ENCODE assay signal across 12 mouse cellular contexts in the genomic region with DNA sequence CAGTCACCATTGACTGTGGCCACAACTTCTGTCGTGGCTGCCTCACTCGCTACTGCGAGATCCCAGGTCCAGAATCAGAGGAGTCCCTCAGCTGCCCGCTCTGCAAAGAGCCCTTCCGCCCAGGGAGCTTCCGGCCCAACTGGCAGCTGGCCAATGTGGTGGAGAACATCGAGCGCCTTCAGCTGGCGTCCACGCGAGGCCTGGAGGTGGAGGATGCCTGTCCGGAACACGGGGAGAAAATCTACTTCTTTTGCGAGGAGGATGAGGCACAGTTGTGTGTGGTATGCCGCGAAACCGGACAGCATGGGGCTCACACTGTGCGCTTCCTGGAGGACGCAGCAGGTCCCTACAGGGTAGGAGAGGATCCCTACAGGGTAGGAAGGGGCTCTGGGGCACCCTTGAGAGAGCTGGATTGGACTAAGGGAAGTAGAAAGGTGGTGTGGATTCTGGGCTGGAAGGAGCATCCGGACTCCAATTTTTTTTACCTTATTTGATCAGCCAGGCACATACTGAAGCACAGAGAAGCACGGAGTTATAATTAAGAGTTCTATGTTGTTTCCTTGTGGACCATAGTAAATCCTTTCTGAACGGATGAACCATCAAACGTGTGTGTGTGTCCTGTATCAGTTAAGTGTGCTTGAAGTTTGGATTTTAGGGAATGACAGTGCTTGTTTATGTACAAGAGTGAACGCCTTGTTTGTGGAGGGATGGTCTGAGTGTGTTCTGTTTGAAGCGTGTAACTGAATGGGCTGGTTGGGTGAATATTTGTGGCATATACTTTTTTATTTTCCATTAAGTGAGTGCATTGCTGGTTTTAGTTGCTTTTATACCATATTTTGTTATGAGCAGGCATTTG. TPM values are rescaled to one million over a fixed set of nuclear protein-coding genes. Genes with fewer than 3 reads are reported as not detected.
DNase-seq lines count a peak whose midpoint lies in the region; ATAC-seq and TF ChIP-seq lines count a peak whose summit lies in the region.
"Had no signal": no experiment of that assay in that cellular context is flagged by ENCODE, and none has a peak within 500 bp of the region (broad histone marks: within the 10 kb centered on the region; RNA-seq: fewer than 3 reads in every experiment).

No protein-coding gene starts in this region.

- no peaks in the 10 kb centered on the region for H3K27me3 ChIP-seq in cerebellum, adult 2 months (ENCODE audit: control insufficient read depth, insufficient read depth, low read length)
- peaks cover 35% of the 10 kb centered on the region for H3K27me3 ChIP-seq in limb, embryonic 13.5 days
- H3K27me3 ChIP-seq in limb, embryonic 10.5 days (ENCODE audit: low read depth, poor library complexity, severe bottlenecking), result peaks cover 35% of the 10 kb centered on the region
- H3K27me3 ChIP-seq in heart, postnatal 0 days (ENCODE audit: control insufficient read depth, insufficient read depth, low read length), result peaks cover 26% of the 10 kb centered on the region

- peak overlapping the region; percentile 14; the same call in 1 of the 2 replicates for H3K9ac ChIP-seq in limb, embryonic 13.5 days
- H3K9ac ChIP-seq in heart, postnatal 0 days (replicated peaks; ENCODE audit: low read depth, low read length), result no peak overlapping the region
- H3K9ac ChIP-seq: embryonic facial prominence, embryonic 15.5 days; hindbrain, embryonic 15.5 days had no signal

- no peak for TF ChIP-seq CTCF in cerebellum, adult 2 months (IDR thresholded peaks at IDR 0.05; ENCODE audit: borderline replicate concordance, insufficient read depth, low read depth, low read length)
- no peak for TF ChIP-seq CTCF in heart, postnatal 0 days (IDR thresholded peaks at IDR 0.05; ENCODE audit: low read depth)

- DNase-seq in cerebellum, postnatal 10 days, result peak; percentile 61 to 64
- DNase-seq in cerebellum, adult 2 months, result no peak
- DNase-seq in limb, embryonic 10.5 days (ENCODE audit: low spot score), result no peak
- no peak for DNase-seq in heart, postnatal 0 days (ENCODE audit: low spot score)
- DNase-seq in spleen, postnatal 10 days (ENCODE audit: low spot score in 2 of 2), result peak; percentile 87 to 88
- DNase-seq in embryo, embryonic 10.5 days (ENCODE audit: low spot score), result no peak

- no peak overlapping the region for H3K27ac ChIP-seq in cerebellum, adult 2 months (ENCODE audit: insufficient read depth, low read length)
- no peak overlapping the region for H3K27ac ChIP-seq in limb, embryonic 13.5 days
- no peak overlapping the region for H3K27ac ChIP-seq in limb, embryonic 10.5 days
- no peak overlapping the region for H3K27ac ChIP-seq in heart, postnatal 0 days (ENCODE audit: low read depth)
- H3K27ac ChIP-seq: embryonic facial prominence, embryonic 15.5 days; hindbrain, embryonic 15.5 days had no signal

- no peaks in the 10 kb centered on the region for H3K9me3 ChIP-seq in limb, embryonic 13.5 days
- no peaks in the 10 kb centered on the region for H3K9me3 ChIP-seq in limb, embryonic 10.5 days (replicated peaks)
- no peaks in the 10 kb centered on the region for H3K9me3 ChIP-seq in heart, postnatal 0 days (replicated peaks; ENCODE audit: control insufficient read depth, low read length)
- H3K9me3 ChIP-seq: embryonic facial prominence, embryonic 15.5 days; hindbrain, embryonic 15.5 days had no signal

- no peak for ATAC-seq in limb, embryonic 13.5 days (ENCODE audit: low FRiP score, low read depth)
- ATAC-seq in heart, postnatal 0 days (ENCODE audit: insufficient read depth, low read depth), result no peak
- no peak for ATAC-seq in inflammation-experienced regulatory T-cells, adult 6 months

- 46% methylated on average over 25 of the region's 25 CpGs for WGBS in cerebellum, adult 2 months
- WGBS in limb, embryonic 13.5 days, result 75% methylated on average over 25 of the region's 25 CpGs
- 74% methylated on average over 25 of the region's 25 CpGs for WGBS in limb, embryonic 10.5 days
- 55% methylated on average over 25 of the region's 25 CpGs for WGBS in heart, postnatal 0 days

- no peaks in the 10 kb centered on the region for H3K36me3 ChIP-seq in limb, embryonic 13.5 days
- no peaks in the 10 kb centered on the region for H3K36me3 ChIP-seq in limb, embryonic 10.5 days
- H3K36me3 ChIP-seq in heart, postnatal 0 days (replicated peaks; ENCODE audit: control insufficient read depth, insufficient read depth, low read length), result no peaks in the 10 kb centered on the region
- H3K36me3 ChIP-seq: embryonic facial prominence, embryonic 15.5 days; hindbrain, embryonic 15.5 days had no signal

- H3K4me2 ChIP-seq in limb, embryonic 13.5 days (replicated peaks), result no peak overlapping the region
- H3K4me2 ChIP-seq in heart, postnatal 0 days (ENCODE audit: low read depth, low read length), result 0 out of 2 replicates have a peak overlapping the region, but pooled peaks have one; percentile 12
- H3K4me2 ChIP-seq: embryonic facial prominence, embryonic 15.5 days; hindbrain, embryonic 15.5 days had no signal

- no peak overlapping the region for H3K4me3 ChIP-seq in cerebellum, adult 2 months (replicated peaks; ENCODE audit: insufficient read depth, low read depth, low read length)
- H3K4me3 ChIP-seq in limb, embryonic 13.5 days, result no peak overlapping the region
- H3K4me3 ChIP-seq in limb, embryonic 10.5 days, result no peak overlapping the region; the same call in 1 of the 2 replicates
- no peak overlapping the region for H3K4me3 ChIP-seq in heart, postnatal 0 days (ENCODE audit: low read depth, low read length)
- H3K4me3 ChIP-seq: embryonic facial prominence, embryonic 15.5 days; hindbrain, embryonic 15.5 days had no signal

- no peak for TF ChIP-seq EP300 in heart, postnatal 0 days (IDR thresholded peaks at IDR 0.05; ENCODE audit: low read depth)

- no peak for TF ChIP-seq POLR2A in cerebellum, adult 2 months (IDR thresholded peaks at IDR 0.05; ENCODE audit: borderline replicate concordance, insufficient read depth, low read length)

- 0 out of 2 replicates have a peak, but pooled peaks cover 4% of the 10 kb centered on the region for H3K4me1 ChIP-seq in cerebellum, adult 2 months (ENCODE audit: control insufficient read depth, insufficient read depth, low read length)
- no peaks in the 10 kb centered on the region for H3K4me1 ChIP-seq in limb, embryonic 13.5 days
- H3K4me1 ChIP-seq in limb, embryonic 10.5 days, result peaks cover 6% of the 10 kb centered on the region
- no peaks in the 10 kb centered on the region for H3K4me1 ChIP-seq in heart, postnatal 0 days (ENCODE audit: control insufficient read depth, insufficient read depth)

RNA-seq across cellular contexts. Expression of a gene that starts 0.8 kb away (rescaled TPM):
- 0.06 and 0.13 TPM in 2 replicates for polyA plus RNA-seq in cerebellum, adult 2 months (2012; rRNA removed)
- polyA plus RNA-seq in limb, embryonic 13.5 days (2015; fragmentation: Nextera tagmentation; extraction: Ambion mirVana), result 2.5 and 3.9 TPM in 2 replicates
- polyA plus RNA-seq in limb, embryonic 10.5 days (2016; fragmentation: Nextera tagmentation; extraction: Ambion mirVana), result 5.1 and 5.8 TPM in 2 replicates
- total RNA-seq in heart, postnatal 0 days (2014; rRNA removed; ENCODE audit: low replicate concordance), result 0.15 TPM in 1 of 2 replicates, not detected in the other
- polyA plus RNA-seq in heart, postnatal 0 days (2015; fragmentation: Nextera tagmentation; extraction: Ambion mirVana), result 0.63 and 0.97 TPM in 2 replicates
- polyA plus RNA-seq in inflammation-experienced regulatory T-cells, adult 6 months (2017; shearing (Covaris generic)), result not detected

RNA-seq across cellular contexts. Expression of a gene that starts 3.2 kb away (rescaled TPM):
- 0.14 and 0.15 TPM in 2 replicates for polyA plus RNA-seq in cerebellum, adult 2 months (2012; rRNA removed)
- 0.13 and 0.28 TPM in 2 replicates for polyA plus RNA-seq in limb, embryonic 13.5 days (2015; fragmentation: Nextera tagmentation; extraction: Ambion mirVana)
- 0.18 and 0.30 TPM in 2 replicates for polyA plus RNA-seq in limb, embryonic 10.5 days (2016; fragmentation: Nextera tagmentation; extraction: Ambion mirVana)
- total RNA-seq in heart, postnatal 0 days (2014; rRNA removed; ENCODE audit: low replicate concordance), result not detected in 2 replicates
- polyA plus RNA-seq in heart, postnatal 0 days (2015; fragmentation: Nextera tagmentation; extraction: Ambion mirVana), result not detected in 2 replicates
- under 1 TPM; 0.32 to 0.47 (median 0.33) TPM for polyA plus RNA-seq in inflammation-experienced regulatory T-cells, adult 6 months (2017; shearing (Covaris generic))
- total RNA-seq: neutrophil, adult 5-6 weeks had no signal

RNA-seq across cellular contexts. Expression of a gene that starts 19.7 kb away (rescaled TPM):
- 0.07 TPM in 1 of 2 replicates, not detected in the other for polyA plus RNA-seq in cerebellum, adult 2 months (2012; rRNA removed)
- not detected in 2 replicates for polyA plus RNA-seq in limb, embryonic 13.5 days (2015; fragmentation: Nextera tagmentation; extraction: Ambion mirVana)
- not detected in 2 replicates for polyA plus RNA-seq in limb, embryonic 10.5 days (2016; fragmentation: Nextera tagmentation; extraction: Ambion mirVana)
- total RNA-seq in heart, postnatal 0 days (2014; rRNA removed; ENCODE audit: low replicate concordance), result not detected in 2 replicates
- not detected in 2 replicates for polyA plus RNA-seq in heart, postnatal 0 days (2015; fragmentation: Nextera tagmentation; extraction: Ambion mirVana)
- polyA plus RNA-seq in inflammation-experienced regulatory T-cells, adult 6 months (2017; shearing (Covaris generic)), result not detected
- total RNA-seq: neutrophil, adult 5-6 weeks had no signal
- polyA plus RNA-seq: embryonic facial prominence, embryonic 15.5 days; limb, embryonic 11.5 days had no signal

RNA-seq across cellular contexts. Expression of a gene that starts 27.7 kb away (rescaled TPM):
- not detected in 2 replicates for polyA plus RNA-seq in cerebellum, adult 2 months (2012; rRNA removed)
- polyA plus RNA-seq in limb, embryonic 13.5 days (2015; fragmentation: Nextera tagmentation; extraction: Ambion mirVana), result not detected in 2 replicates
- polyA plus RNA-seq in limb, embryonic 10.5 days (2016; fragmentation: Nextera tagmentation; extraction: Ambion mirVana), result not detected in 2 replicates
- not detected in 2 replicates for total RNA-seq in heart, postnatal 0 days (2014; rRNA removed; ENCODE audit: low replicate concordance)
- polyA plus RNA-seq in heart, postnatal 0 days (2015; fragmentation: Nextera tagmentation; extraction: Ambion mirVana), result not detected in 2 replicates
- polyA plus RNA-seq in inflammation-experienced regulatory T-cells, adult 6 months (2017; shearing (Covaris generic)), result not detected
- total RNA-seq: neutrophil, adult 5-6 weeks had no signal
- polyA plus RNA-seq: embryonic facial prominence, embryonic 15.5 days; hindbrain, embryonic 15.5 days; limb, embryonic 11.5 days had no signal

RNA-seq across cellular contexts. Expression of a gene that starts 33.2 kb away (rescaled TPM):
- polyA plus RNA-seq in cerebellum, adult 2 months (2012; rRNA removed), result 29.4 and 29.9 TPM in 2 replicates
- 52.3 and 53.7 TPM in 2 replicates for polyA plus RNA-seq in limb, embryonic 13.5 days (2015; fragmentation: Nextera tagmentation; extraction: Ambion mirVana)
- polyA plus RNA-seq in limb, embryonic 10.5 days (2016; fragmentation: Nextera tagmentation; extraction: Ambion mirVana), result 36.7 and 48.1 TPM in 2 replicates
- total RNA-seq in heart, postnatal 0 days (2014; rRNA removed; ENCODE audit: low replicate concordance), result 11.4 and 13.8 TPM in 2 replicates
- 14.0 and 14.9 TPM in 2 replicates for polyA plus RNA-seq in heart, postnatal 0 days (2015; fragmentation: Nextera tagmentation; extraction: Ambion mirVana)
- polyA plus RNA-seq in inflammation-experienced regulatory T-cells, adult 6 months (2017; shearing (Covaris generic)), result 10 to 100 TPM; 59.1 to 61.1 (median 60.5) TPM

Comparison
In these comparisons a context has a peak if more than half of its experiments do, and no peak if none do; other contexts are left out.
1. DNase-seq: peak in cerebellum, postnatal 10 days (2 of 2) and spleen, postnatal 10 days (2 of 2); none in cerebellum, adult 2 months (0 of 2), limb, embryonic 10.5 days (single experiment), heart, postnatal 0 days (single experiment) and embryo, embryonic 10.5 days (single experiment).